Mouse (Mus musculus) thymus, postnatal 0 days (tissue): ENCODE measurements around the gene Gm13693. TPM values are rescaled to one million over a fixed set of nuclear protein-coding genes. Genes with fewer than 3 reads are reported as not detected.
A peak's percentile ranks its signal among the peaks of the same experiment; 100 is the strongest.
"Not testable (repeated sequence)": the region's sequence is repeated elsewhere in the genome, so short reads cannot be mapped to it uniquely, and the experiment has no call there.

Experiments
- DNase-seq: peaks from one replicate; pipeline ENCODE4 v3.0.0-alpha.2; 2015; ENCODE audit warnings: low spot score
- polyA plus RNA-seq: library from polyadenylated mRNA; unstranded; fragments of >200 nt; fragmentation: Nextera tagmentation; extraction: Ambion mirVana; gene quantifications from 2 replicates; pipeline ENCODE4 v1.2.1, GENCODE M21; 2015

Gene Gm13693
- not detected in 2 replicates for polyA plus RNA-seq

DNA sequence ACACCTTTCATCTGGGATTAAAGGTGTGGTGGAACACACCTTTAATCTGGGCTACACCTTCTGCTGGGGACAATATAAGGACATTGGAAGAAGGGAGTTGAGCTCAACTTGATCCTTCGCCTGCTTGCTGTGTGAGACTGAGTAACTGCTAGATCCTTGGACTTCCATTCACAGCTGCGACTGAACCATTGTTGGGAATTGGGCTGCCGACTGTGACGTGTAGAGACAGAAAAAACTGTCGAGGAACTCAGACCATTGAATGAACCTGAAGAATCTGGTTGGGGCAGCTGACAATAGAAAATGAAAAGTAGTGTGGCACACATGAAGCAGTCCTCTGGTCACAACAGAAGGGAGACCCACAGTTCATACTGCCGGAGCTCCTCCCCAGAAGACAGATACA is at the start of gene Gm13693:
Gene Gm13693 (plus strand): TSS at position 301 of the 400 bp plus-strand sequence.
- DNase-seq = not testable (repeated sequence)

DNA sequence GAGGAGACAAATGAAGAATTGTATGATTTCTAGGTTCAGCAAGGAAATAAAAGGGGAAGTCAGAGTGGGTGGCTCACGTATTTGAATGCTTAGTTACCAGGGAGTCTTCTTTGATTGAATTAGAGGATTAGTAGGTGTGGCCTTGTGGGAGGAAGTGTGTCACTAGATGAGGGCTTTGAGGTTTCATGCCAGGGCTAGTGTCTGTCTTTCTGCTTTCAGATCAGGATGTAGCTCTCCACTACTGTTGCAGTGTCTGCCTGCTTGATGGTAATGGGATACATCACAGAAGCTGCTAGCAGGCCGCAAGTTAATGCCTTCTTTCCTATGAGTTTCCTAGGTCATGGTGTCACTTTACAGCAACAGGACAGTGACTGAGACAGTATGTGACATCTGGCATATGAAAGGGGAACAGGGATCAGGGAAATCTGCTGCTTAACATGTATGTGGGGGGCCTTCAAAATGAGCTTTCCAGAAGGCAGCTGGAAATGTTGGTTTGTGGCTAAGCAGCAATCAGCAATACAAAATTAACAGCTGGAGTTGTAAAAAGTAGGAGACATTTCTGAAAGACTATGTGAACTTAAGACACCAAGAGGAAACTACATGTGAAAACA is 31.7 kb upstream of the Gm13693 start:
- peak; percentile 15 for DNase-seq

DNA sequence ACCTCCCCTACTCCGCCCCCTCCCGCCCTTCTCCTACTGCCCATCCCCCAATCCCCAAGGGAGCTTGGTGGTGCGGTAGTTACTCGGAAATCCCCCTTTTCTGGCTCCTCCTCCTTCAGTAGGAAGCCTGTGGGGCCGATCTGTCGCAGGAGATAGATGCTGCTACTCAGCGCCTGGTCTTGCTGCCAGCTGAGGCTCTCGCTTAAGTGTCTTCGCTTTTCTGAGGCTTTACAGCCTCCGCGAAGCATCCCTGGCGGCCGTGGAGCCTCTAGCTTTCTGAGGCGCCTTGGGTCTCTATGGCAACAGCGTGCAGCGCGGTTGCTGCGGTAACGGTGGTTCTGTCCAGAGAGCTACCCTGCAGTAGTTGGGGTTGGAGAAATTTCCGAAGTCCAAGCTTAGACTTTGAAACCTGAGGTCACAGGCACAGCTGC is 20.4 kb upstream of the Gm13693 start, which contains the start of gene Zswim2:
Gene Zswim2 (minus strand): TSS at position 298 of the 431 bp plus-strand sequence.
- peak; percentile 11 for DNase-seq

DNA sequence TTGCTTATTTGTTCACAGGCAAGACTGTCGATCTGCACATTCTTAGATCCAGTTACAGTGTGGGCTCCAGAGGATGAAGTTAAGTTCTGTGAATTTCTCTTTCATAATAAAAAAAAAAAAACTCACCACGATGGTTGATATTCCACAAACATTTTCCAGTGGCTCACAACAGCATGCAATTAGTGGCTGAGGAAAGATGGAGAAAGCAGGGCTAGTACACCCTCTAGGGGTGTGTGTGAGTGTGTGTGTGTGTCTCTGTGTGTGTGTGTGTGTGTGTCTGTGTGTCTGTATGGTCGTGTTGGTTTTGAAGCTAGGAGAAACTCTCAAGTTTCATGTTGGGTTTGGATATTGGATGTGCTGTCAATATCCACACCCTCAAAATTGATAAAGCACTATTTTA is 19.9 kb upstream of the Gm13693 start:
- no peak for DNase-seq

DNA sequence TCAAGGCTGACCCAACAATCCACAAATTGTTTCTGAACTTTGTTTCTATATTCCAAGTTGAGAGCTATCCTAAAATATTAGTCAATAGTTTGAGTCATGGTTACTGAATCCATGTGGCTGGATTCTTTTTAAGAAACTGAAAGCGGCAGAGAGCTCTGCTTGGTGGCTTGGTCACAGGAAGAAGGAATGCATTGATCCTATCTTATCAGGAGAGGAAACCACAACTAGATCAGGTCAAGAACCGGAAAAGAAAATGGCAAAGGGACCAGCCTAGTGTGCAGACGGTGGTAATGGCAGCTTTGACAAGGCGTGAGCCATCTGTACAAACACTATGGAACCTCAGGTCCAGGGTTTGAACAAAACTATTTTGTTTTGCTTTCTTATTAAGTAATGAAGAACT is 19.5 kb upstream of the Gm13693 start:
- DNase-seq = no peak

DNA sequence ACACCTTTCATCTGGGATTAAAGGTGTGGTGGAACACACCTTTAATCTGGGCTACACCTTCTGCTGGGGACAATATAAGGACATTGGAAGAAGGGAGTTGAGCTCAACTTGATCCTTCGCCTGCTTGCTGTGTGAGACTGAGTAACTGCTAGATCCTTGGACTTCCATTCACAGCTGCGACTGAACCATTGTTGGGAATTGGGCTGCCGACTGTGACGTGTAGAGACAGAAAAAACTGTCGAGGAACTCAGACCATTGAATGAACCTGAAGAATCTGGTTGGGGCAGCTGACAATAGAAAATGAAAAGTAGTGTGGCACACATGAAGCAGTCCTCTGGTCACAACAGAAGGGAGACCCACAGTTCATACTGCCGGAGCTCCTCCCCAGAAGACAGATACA is 5.9 kb upstream of the Gm13693 start, which contains the start of gene Gm13698:
Gene Gm13698 (plus strand): TSS at position 301 of the 400 bp plus-strand sequence.
- not testable (repeated sequence) for DNase-seq

DNA sequence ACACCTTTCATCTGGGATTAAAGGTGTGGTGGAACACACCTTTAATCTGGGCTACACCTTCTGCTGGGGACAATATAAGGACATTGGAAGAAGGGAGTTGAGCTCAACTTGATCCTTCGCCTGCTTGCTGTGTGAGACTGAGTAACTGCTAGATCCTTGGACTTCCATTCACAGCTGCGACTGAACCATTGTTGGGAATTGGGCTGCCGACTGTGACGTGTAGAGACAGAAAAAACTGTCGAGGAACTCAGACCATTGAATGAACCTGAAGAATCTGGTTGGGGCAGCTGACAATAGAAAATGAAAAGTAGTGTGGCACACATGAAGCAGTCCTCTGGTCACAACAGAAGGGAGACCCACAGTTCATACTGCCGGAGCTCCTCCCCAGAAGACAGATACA is 5.7 kb downstream of the Gm13693 start, which contains the start of gene Gm13695:
Gene Gm13695 (plus strand): TSS at position 301 of the 400 bp plus-strand sequence.
- DNase-seq = not testable (repeated sequence)

DNA sequence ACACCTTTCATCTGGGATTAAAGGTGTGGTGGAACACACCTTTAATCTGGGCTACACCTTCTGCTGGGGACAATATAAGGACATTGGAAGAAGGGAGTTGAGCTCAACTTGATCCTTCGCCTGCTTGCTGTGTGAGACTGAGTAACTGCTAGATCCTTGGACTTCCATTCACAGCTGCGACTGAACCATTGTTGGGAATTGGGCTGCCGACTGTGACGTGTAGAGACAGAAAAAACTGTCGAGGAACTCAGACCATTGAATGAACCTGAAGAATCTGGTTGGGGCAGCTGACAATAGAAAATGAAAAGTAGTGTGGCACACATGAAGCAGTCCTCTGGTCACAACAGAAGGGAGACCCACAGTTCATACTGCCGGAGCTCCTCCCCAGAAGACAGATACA is 11.5 kb downstream of the Gm13693 start, which contains the start of gene Gm13696:
Gene Gm13696 (plus strand): TSS at position 301 of the 400 bp plus-strand sequence.
- not testable (repeated sequence) for DNase-seq

DNA sequence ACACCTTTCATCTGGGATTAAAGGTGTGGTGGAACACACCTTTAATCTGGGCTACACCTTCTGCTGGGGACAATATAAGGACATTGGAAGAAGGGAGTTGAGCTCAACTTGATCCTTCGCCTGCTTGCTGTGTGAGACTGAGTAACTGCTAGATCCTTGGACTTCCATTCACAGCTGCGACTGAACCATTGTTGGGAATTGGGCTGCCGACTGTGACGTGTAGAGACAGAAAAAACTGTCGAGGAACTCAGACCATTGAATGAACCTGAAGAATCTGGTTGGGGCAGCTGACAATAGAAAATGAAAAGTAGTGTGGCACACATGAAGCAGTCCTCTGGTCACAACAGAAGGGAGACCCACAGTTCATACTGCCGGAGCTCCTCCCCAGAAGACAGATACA is 17.3 kb downstream of the Gm13693 start, which contains the start of gene Gm13694:
Gene Gm13694 (plus strand): TSS at position 301 of the 400 bp plus-strand sequence.
- DNase-seq = not testable (repeated sequence)

DNA sequence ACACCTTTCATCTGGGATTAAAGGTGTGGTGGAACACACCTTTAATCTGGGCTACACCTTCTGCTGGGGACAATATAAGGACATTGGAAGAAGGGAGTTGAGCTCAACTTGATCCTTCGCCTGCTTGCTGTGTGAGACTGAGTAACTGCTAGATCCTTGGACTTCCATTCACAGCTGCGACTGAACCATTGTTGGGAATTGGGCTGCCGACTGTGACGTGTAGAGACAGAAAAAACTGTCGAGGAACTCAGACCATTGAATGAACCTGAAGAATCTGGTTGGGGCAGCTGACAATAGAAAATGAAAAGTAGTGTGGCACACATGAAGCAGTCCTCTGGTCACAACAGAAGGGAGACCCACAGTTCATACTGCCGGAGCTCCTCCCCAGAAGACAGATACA is 23.1 kb downstream of the Gm13693 start, which contains the start of gene Gm13697:
Gene Gm13697 (plus strand): TSS at position 301 of the 400 bp plus-strand sequence.
- DNase-seq = not testable (repeated sequence)

DNA sequence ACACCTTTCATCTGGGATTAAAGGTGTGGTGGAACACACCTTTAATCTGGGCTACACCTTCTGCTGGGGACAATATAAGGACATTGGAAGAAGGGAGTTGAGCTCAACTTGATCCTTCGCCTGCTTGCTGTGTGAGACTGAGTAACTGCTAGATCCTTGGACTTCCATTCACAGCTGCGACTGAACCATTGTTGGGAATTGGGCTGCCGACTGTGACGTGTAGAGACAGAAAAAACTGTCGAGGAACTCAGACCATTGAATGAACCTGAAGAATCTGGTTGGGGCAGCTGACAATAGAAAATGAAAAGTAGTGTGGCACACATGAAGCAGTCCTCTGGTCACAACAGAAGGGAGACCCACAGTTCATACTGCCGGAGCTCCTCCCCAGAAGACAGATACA is 28.9 kb downstream of the Gm13693 start, which contains the start of gene Gm13691:
Gene Gm13691 (plus strand): TSS at position 301 of the 400 bp plus-strand sequence.
- not testable (repeated sequence) for DNase-seq

DNA sequence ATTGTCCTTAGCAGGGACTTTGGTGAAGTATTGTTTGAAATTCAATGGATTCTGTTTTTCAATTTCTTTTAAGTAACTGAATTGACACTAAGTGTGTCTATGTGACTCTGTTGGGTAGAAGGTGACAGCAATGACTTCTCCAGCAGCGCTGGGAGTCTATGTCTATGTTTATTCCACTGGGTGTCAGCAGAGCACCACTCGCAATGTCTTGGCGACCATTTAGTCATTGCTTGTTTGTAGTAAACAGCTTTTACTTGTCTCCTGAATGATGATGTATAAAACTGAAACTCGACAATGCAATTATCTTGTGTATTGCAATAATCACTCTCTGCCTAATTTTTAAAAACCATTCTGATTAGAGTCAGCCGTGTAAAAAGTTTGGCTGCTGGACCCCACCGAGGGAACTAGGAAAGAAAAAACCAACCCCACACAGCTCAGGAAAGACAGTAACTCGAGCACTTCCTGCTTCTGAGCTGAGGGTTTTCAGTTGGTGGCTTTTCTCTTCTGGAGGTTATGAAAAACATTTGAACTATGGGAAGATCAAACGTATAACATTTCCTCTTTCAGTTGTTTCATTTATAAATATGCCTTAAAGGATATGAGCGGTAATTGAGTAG is 32.4 kb downstream of the Gm13693 start:
- peak; percentile 85 for DNase-seq

DNA sequence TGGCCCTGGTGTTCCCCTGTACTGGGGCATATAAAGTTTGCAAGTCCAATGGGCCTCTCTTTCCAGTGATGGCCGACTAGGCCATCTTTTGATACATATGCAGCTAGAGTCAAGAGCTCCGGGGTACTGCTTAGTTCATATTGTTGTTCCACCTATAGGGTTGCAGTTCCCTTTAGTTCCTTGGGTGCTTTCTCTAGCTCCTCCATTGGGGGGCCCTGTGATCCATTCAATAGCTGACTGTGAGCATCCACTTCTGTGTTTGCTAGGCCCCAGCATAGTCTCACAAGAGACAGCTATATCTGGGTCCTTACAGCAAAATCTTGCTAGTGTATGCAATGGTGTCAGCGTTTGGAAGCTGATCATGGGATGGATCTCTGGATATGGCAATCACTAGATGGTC is 33.2 kb downstream of the Gm13693 start:
- DNase-seq = not testable (repeated sequence)

DNA sequence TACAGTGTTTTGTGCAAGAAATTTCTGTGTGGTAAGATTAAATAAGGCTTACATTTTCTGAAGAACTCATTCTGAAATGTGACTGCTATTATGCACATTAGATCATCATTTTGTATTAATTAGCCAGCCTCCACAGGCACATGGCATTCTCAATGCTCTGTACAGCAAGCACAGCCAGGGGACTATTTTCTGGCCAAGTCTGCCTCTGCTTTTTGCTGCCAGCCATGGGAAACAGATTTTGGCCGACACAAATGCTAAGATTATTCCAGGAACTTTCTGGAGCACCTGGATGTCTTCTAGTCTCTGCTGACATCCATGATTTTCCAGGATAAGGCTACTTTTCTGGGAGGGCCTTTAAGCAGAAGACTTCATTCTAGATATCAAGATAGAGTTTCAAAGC is 47.6 kb downstream of the Gm13693 start:
- DNase-seq = no peak

DNA sequence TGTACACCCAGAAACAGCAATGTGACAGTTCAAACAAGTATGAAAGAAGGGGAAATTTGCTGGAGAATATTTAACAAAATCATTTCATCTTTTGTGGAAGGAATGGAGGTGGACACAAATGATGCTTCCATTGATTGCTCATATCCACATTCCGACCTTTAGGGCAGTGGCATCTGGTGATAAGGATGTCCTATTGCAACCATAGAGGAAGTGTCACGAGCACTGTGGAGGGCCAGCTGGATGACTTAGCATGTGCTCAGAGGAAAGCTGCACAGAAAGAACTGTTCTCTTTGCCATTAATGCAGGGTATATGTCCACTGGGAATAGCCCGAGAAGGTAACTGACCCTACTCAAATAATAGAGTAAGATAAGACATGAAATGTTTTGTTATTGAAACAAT is 48.5 kb downstream of the Gm13693 start:
- no peak for DNase-seq

Other genes starting within 250 kb of the Gm13693 start
- gene Itgav, start 237.1 kb upstream of the Gm13693 start, polyA plus RNA-seq = 43.3 and 54.9 TPM in 2 replicates
- gene Fam171b, start 148.9 kb upstream of the Gm13693 start, polyA plus RNA-seq = 0.60 and 0.94 TPM in 2 replicates
- gene Zswim2, start 20.3 kb upstream of the Gm13693 start, polyA plus RNA-seq = 0.06 TPM in 1 of 2 replicates, not detected in the other
- gene Gm13698, start 5.8 kb upstream of the Gm13693 start, polyA plus RNA-seq = not detected in 2 replicates
- gene Gm13695, start 5.8 kb downstream of the Gm13693 start, polyA plus RNA-seq = not detected in 2 replicates
- not detected in 2 replicates for gene Gm13696, start 11.6 kb downstream of the Gm13693 start, polyA plus RNA-seq
- not detected in 2 replicates for gene Gm13694, start 17.4 kb downstream of the Gm13693 start, polyA plus RNA-seq
- gene Gm13697, start 23.2 kb downstream of the Gm13693 start, polyA plus RNA-seq = not detected in 2 replicates
- gene Gm13691, start 29.1 kb downstream of the Gm13693 start, polyA plus RNA-seq = not detected in 2 replicates